Mouse (Mus musculus): ENCODE measurements around the gene Slc10a7.

GRCm38 (mm10) chr8:78751151-78751550, 242.0 kb downstream of the Slc10a7 start:
- TF ChIP-seq EP300 (IDR thresholded peaks at IDR 0.05; ENCODE audit: low read depth) (no peak), CTCF (IDR thresholded peaks at IDR 0.05; ENCODE audit: low read depth) (no peak)

Measured in liver, postnatal 0 days (tissue).